In the genomic region with DNA sequence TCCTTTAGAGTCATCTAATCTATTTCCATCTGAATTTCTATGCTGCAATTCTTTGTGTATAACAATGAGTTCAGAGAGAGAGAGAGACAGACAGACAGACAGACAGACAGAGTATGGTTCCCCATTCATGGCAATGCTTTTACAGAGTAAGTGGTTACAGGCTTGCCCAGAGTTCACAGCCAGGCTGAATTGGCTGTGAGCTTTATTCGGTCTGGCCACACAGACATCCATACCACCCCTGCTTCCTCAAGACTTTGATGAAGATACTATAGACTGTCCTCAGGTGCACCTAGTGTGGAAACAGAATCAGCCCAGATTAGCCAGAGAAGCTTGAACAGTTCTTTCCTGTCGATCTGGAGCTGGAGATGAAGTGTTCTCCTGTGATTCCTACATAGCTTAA, we compare ENCODE assay signal across 9 mouse cellular contexts. TPM values are rescaled to one million over a fixed set of nuclear protein-coding genes. Genes with fewer than 3 reads are reported as not detected.
DNase-seq lines count a peak whose midpoint lies in the region; ATAC-seq and TF ChIP-seq lines count a peak whose summit lies in the region.
"Had no signal": no experiment of that assay in that cellular context is flagged by ENCODE, and none has a peak within 500 bp of the region (broad histone marks: within the 10 kb centered on the region; RNA-seq: fewer than 3 reads in every experiment).

No protein-coding gene starts in this region.

- no peak for TF ChIP-seq CTCF in intestine, postnatal 0 days (IDR thresholded peaks at IDR 0.05; ENCODE audit: low read depth)

- H3K9ac ChIP-seq in kidney, embryonic 16.5 days (replicated peaks; ENCODE audit: low read length), result peak overlapping the region; percentile 81
- H3K9ac ChIP-seq in embryonic facial prominence, embryonic 15.5 days, result 0 out of 2 replicates have a peak overlapping the region, but pooled peaks have one; percentile 44
- peak overlapping the region; percentile 64 for H3K9ac ChIP-seq in intestine, postnatal 0 days (ENCODE audit: low read depth, low read length)
- peak overlapping the region; percentile 66; the same call in 1 of the 2 replicates for H3K9ac ChIP-seq in neural tube, embryonic 12.5 days

- peaks cover 7% of the 10 kb centered on the region for H3K4me1 ChIP-seq in kidney, embryonic 16.5 days (ENCODE audit: insufficient read depth, low read length)
- H3K4me1 ChIP-seq in embryonic facial prominence, embryonic 15.5 days, result peaks cover 10% of the 10 kb centered on the region
- no peaks in the 10 kb centered on the region; the same call in 1 of the 2 replicates for H3K4me1 ChIP-seq in intestine, postnatal 0 days (replicated peaks; ENCODE audit: control insufficient read depth, insufficient read depth, low read length)
- H3K4me1 ChIP-seq in neural tube, embryonic 12.5 days, result peaks cover 4% of the 10 kb centered on the region

- no peak for ATAC-seq in kidney, embryonic 16.5 days (ENCODE audit: low FRiP score, low TSS enrichment)
- no peak for ATAC-seq in embryonic facial prominence, embryonic 15.5 days (ENCODE audit: insufficient number of reproducible peaks, low FRiP score, low TSS enrichment, low read depth)
- ATAC-seq in intestine, postnatal 0 days, result no peak
- ATAC-seq in neural tube, embryonic 12.5 days (ENCODE audit: low FRiP score, low read depth), result no peak
- no peak for ATAC-seq in CD4-positive, CD25-positive, alpha-beta regulatory T cell, adult 4 months

- peak overlapping the region; percentile 64 for H3K4me2 ChIP-seq in kidney, embryonic 16.5 days (replicated peaks; ENCODE audit: low read depth, low read length)
- H3K4me2 ChIP-seq in embryonic facial prominence, embryonic 15.5 days (replicated peaks), result peak overlapping the region; percentile 60
- H3K4me2 ChIP-seq in intestine, postnatal 0 days (replicated peaks; ENCODE audit: low read depth), result peak overlapping the region; percentile 75
- H3K4me2 ChIP-seq in neural tube, embryonic 12.5 days (replicated peaks), result peak overlapping the region; percentile 60

- H3K9me3 ChIP-seq in kidney, embryonic 16.5 days (ENCODE audit: low read length), result no peaks in the 10 kb centered on the region
- H3K9me3 ChIP-seq in embryonic facial prominence, embryonic 15.5 days (replicated peaks), result no peaks in the 10 kb centered on the region
- no peaks in the 10 kb centered on the region for H3K9me3 ChIP-seq in intestine, postnatal 0 days (ENCODE audit: control insufficient read depth)
- H3K9me3 ChIP-seq in neural tube, embryonic 12.5 days, result no peaks in the 10 kb centered on the region

- H3K27ac ChIP-seq in kidney, embryonic 16.5 days (ENCODE audit: low read length), result peak overlapping the region; percentile 85
- H3K27ac ChIP-seq in embryonic facial prominence, embryonic 15.5 days (replicated peaks), result peak overlapping the region; percentile 86
- H3K27ac ChIP-seq in intestine, postnatal 0 days (ENCODE audit: low read depth, low read length), result no peak overlapping the region
- no peak overlapping the region for H3K27ac ChIP-seq in neural tube, embryonic 12.5 days

- no peak for DNase-seq in kidney, postnatal 36 days
- DNase-seq in thymus, postnatal 14 days, result no peak
- no peak for DNase-seq in spleen, adult 12 weeks (ENCODE audit: low spot score)
- DNase-seq: spleen, adult 18-20 months had no signal

- no peaks in the 10 kb centered on the region for H3K27me3 ChIP-seq in kidney, embryonic 16.5 days (ENCODE audit: insufficient read depth, low read length)
- H3K27me3 ChIP-seq in embryonic facial prominence, embryonic 15.5 days, result no peaks in the 10 kb centered on the region
- no peaks in the 10 kb centered on the region for H3K27me3 ChIP-seq in intestine, postnatal 0 days (replicated peaks; ENCODE audit: control insufficient read depth, insufficient read depth, low read length)
- no peaks in the 10 kb centered on the region for H3K27me3 ChIP-seq in neural tube, embryonic 12.5 days (replicated peaks)

- peak overlapping the region; percentile 51 for H3K4me3 ChIP-seq in kidney, embryonic 16.5 days (ENCODE audit: low read length)
- peak overlapping the region; percentile 56 for H3K4me3 ChIP-seq in embryonic facial prominence, embryonic 15.5 days (replicated peaks)
- H3K4me3 ChIP-seq in intestine, postnatal 0 days (ENCODE audit: low read depth, low read length), result peak overlapping the region; percentile 54; the same call in 1 of the 2 replicates
- H3K4me3 ChIP-seq in neural tube, embryonic 12.5 days, result 0 out of 2 replicates have a peak overlapping the region, but pooled peaks have one; percentile 47

- H3K36me3 ChIP-seq in kidney, embryonic 16.5 days (ENCODE audit: insufficient read depth, low read length), result peaks cover 13% of the 10 kb centered on the region; the same call in 1 of the 2 replicates
- peaks cover 7% of the 10 kb centered on the region; the same call in 1 of the 2 replicates for H3K36me3 ChIP-seq in embryonic facial prominence, embryonic 15.5 days
- no peaks in the 10 kb centered on the region; the same call in 1 of the 2 replicates for H3K36me3 ChIP-seq in intestine, postnatal 0 days (ENCODE audit: control insufficient read depth, insufficient read depth)
- H3K36me3 ChIP-seq in neural tube, embryonic 12.5 days, result peaks cover 10% of the 10 kb centered on the region; the same call in 1 of the 2 replicates

- 69% methylated on average over 2 of the region's 2 CpGs for WGBS in kidney, embryonic 16.5 days
- 72% methylated on average over 2 of the region's 2 CpGs for WGBS in embryonic facial prominence, embryonic 15.5 days
- WGBS in intestine, postnatal 0 days, result 85% methylated on average over 2 of the region's 2 CpGs
- WGBS in neural tube, embryonic 12.5 days, result 81% methylated on average over 2 of the region's 2 CpGs

RNA-seq across cellular contexts. Expression of a gene that starts 10.9 kb away (rescaled TPM):
- polyA plus RNA-seq in kidney, embryonic 16.5 days (2015; fragmentation: Nextera tagmentation; extraction: Ambion mirVana), result 14.6 and 16.2 TPM in 2 replicates
- polyA plus RNA-seq in embryonic facial prominence, embryonic 15.5 days (2015; fragmentation: Nextera tagmentation; extraction: Ambion mirVana), result 10.0 and 12.8 TPM in 2 replicates
- 2.8 and 3.6 TPM in 2 replicates for polyA plus RNA-seq in intestine, postnatal 0 days (2015; fragmentation: Nextera tagmentation; extraction: Ambion mirVana)
- polyA plus RNA-seq in neural tube, embryonic 12.5 days (2016; fragmentation: Nextera tagmentation; extraction: Ambion mirVana), result 7.2 and 9.6 TPM in 2 replicates
- 1 to 10 TPM; 1.4 to 1.7 TPM for polyA plus RNA-seq in CD4-positive, CD25-positive, alpha-beta regulatory T cell, adult 4 months (2017; shearing (Covaris generic))

Comparison
In these comparisons a context has a peak if more than half of its experiments do, and no peak if none do; other contexts are left out.
1. H3K27ac ChIP-seq: peak in kidney, embryonic 16.5 days (single experiment) and embryonic facial prominence, embryonic 15.5 days (single experiment); none in intestine, postnatal 0 days (single experiment) and neural tube, embryonic 12.5 days (single experiment).
2. Peak in every context shown above with its lines, with median percentiles within 50 percentile points of each other: H3K4me2 ChIP-seq, H3K4me3 ChIP-seq and H3K9ac ChIP-seq.